Mouse (Mus musculus): ENCODE measurements at regions not wholly inside any gene's neighbourhood (a gene's known extent, or its start where the extent isn't known, plus 50 kb on each side); places are given as distances from the start of the nearest gene placed in this dataset.
A peak's percentile ranks its signal among the peaks of the same experiment; 100 is the strongest.

DNA sequence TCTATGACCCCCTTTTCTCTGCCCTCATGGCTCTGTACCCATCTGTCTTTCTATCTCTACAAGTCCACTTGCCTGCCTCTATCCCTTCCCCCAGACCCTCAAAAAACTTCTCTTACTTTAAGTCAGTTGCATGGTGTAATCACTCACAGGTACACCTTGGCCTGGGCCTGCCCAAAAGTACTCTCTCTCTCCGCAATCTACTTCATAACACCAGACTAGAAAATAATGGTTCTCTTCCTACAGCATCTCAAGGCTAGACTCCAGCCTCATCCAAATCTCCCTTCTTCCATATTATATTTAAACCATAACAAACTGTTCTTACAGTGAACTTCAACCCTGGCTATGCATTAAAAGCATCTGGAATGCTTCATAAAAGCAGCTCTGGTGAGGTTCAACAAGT is 254.2 kb downstream of the Rps29 start:
- Histone ChIP-seq H3K4me2 (replicated peaks; ENCODE audit: low read depth) (no peak overlapping the region), H3K4me3 (ENCODE audit: low read depth, low read length) (no peak overlapping the region), H3K4me1 (replicated peaks; ENCODE audit: control insufficient read depth, insufficient read depth, low read length) (no peaks in the 10 kb centered on the region), H3K27ac (ENCODE audit: low read depth, low read length) (no peak overlapping the region), H3K27me3 (replicated peaks; ENCODE audit: control insufficient read depth, insufficient read depth, low read length) (no peaks in the 10 kb centered on the region), H3K9me3 (ENCODE audit: control insufficient read depth) (no peaks in the 10 kb centered on the region), H3K36me3 (ENCODE audit: control insufficient read depth, insufficient read depth) (no peaks in the 10 kb centered on the region), H3K9ac (ENCODE audit: low read depth, low read length) (no peak overlapping the region)
- TF ChIP-seq CTCF (IDR thresholded peaks at IDR 0.05; ENCODE audit: low read depth), result no peak
- WGBS, result 94% methylated on average over 1 of the region's 1 CpGs
- ATAC-seq, result no peak

DNA sequence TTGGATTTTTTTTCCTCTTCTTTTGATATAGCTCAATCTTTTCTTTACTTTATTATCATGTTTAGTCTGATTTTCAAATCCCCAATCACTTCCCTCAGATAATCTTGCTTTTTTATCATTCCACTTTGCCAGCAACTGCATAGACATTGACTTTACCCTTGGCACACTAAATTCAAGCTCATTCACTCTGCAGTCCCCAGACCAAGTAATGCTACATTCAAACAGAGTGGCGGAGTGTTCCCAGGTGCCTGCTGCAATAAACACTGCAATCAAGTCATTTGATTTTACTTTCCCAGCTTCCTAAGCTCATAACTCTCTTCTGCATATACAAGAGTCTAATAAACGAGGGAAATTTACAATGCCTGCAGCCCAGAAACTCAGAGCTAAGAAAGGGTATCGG is 269.8 kb downstream of the Rps29 start:
- WGBS, result 44% methylated on average over 3 of the region's 3 CpGs
- no peak for TF ChIP-seq CTCF (IDR thresholded peaks at IDR 0.05; ENCODE audit: low read depth)

GRCm38 (mm10) chr12:68882503-68882902 is 276.5 kb downstream of the Rps29 start:
- ATAC-seq, result no peak
- Histone ChIP-seq H3K27me3 (replicated peaks; ENCODE audit: control insufficient read depth, insufficient read depth, low read length) (no peaks in the 10 kb centered on the region), H3K9me3 (ENCODE audit: control insufficient read depth) (no peaks in the 10 kb centered on the region), H3K4me3 (ENCODE audit: low read depth, low read length) (no peak overlapping the region), H3K36me3 (ENCODE audit: control insufficient read depth, insufficient read depth) (no peaks in the 10 kb centered on the region), H3K4me2 (replicated peaks; ENCODE audit: low read depth) (no peak overlapping the region), H3K27ac (ENCODE audit: low read depth, low read length) (no peak overlapping the region), H3K4me1 (replicated peaks; ENCODE audit: control insufficient read depth, insufficient read depth, low read length) (no peaks in the 10 kb centered on the region), H3K9ac (ENCODE audit: low read depth, low read length) (no peak overlapping the region)
- 68% methylated on average over 6 of the region's 6 CpGs for WGBS
- no peak for TF ChIP-seq CTCF (IDR thresholded peaks at IDR 0.05; ENCODE audit: low read depth)

More for the DNA sequence above, 269.8 kb downstream of the Rps29 start:
- H3K27me3 ChIP-seq (replicated peaks; ENCODE audit: control insufficient read depth, insufficient read depth, low read length), result no peaks in the 10 kb centered on the region
- H3K36me3 ChIP-seq (ENCODE audit: control insufficient read depth, insufficient read depth), result no peaks in the 10 kb centered on the region
- no peaks in the 10 kb centered on the region for H3K9me3 ChIP-seq (ENCODE audit: control insufficient read depth)
- H3K4me2 ChIP-seq (replicated peaks; ENCODE audit: low read depth), result no peak overlapping the region
- H3K4me1 ChIP-seq (replicated peaks; ENCODE audit: control insufficient read depth, insufficient read depth, low read length), result no peaks in the 10 kb centered on the region
- no peak overlapping the region for H3K27ac ChIP-seq (ENCODE audit: low read depth, low read length)
- H3K4me3 ChIP-seq (ENCODE audit: low read depth, low read length), result no peak overlapping the region
- ATAC-seq, result no peak
- H3K9ac ChIP-seq (ENCODE audit: low read depth, low read length), result no peak overlapping the region

DNA sequence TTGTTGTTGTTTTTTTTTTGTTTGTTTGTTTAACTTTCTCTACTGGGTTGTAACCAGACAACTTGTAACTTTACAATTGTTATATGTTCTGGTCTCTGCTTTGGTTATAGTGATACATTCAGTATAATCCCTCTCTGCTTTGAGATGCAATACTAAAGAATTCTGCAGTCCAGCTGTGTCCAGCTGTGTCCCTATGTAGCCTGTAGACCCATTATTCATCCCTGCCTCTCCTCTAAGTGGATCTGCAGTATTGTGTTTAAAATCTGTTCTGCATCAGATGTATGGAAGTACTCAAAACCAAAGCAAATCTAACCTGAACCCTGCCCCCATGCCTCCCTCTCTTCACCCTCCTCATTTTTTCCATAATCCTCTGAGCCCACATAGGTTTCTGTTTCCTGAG is 279.6 kb downstream of the Rps29 start:
- no peak overlapping the region for H3K9ac ChIP-seq (ENCODE audit: low read depth, low read length)
- no peak for TF ChIP-seq CTCF (IDR thresholded peaks at IDR 0.05; ENCODE audit: low read depth)
- H3K36me3 ChIP-seq (ENCODE audit: control insufficient read depth, insufficient read depth), result no peaks in the 10 kb centered on the region
- H3K4me2 ChIP-seq (replicated peaks; ENCODE audit: low read depth), result no peak overlapping the region
- H3K4me1 ChIP-seq (replicated peaks; ENCODE audit: control insufficient read depth, insufficient read depth, low read length), result no peaks in the 10 kb centered on the region
- no peak overlapping the region for H3K27ac ChIP-seq (ENCODE audit: low read depth, low read length)
- no peaks in the 10 kb centered on the region for H3K27me3 ChIP-seq (replicated peaks; ENCODE audit: control insufficient read depth, insufficient read depth, low read length)
- no peaks in the 10 kb centered on the region for H3K9me3 ChIP-seq (ENCODE audit: control insufficient read depth)
- no peak for ATAC-seq
- no peak overlapping the region for H3K4me3 ChIP-seq (ENCODE audit: low read depth, low read length)

- Histone ChIP-seq H3K4me2 (replicated peaks; ENCODE audit: low read depth) (no peak overlapping the region), H3K4me1 (replicated peaks; ENCODE audit: control insufficient read depth, insufficient read depth, low read length) (no peaks in the 10 kb centered on the region), H3K9ac (ENCODE audit: low read depth, low read length) (no peak overlapping the region), H3K36me3 (ENCODE audit: control insufficient read depth, insufficient read depth) (no peaks in the 10 kb centered on the region), H3K9me3 (ENCODE audit: control insufficient read depth) (no peaks in the 10 kb centered on the region), H3K27ac (ENCODE audit: low read depth, low read length) (no peak overlapping the region), H3K4me3 (ENCODE audit: low read depth, low read length) (no peak overlapping the region), H3K27me3 (replicated peaks; ENCODE audit: control insufficient read depth, insufficient read depth, low read length) (no peaks in the 10 kb centered on the region)
- 88% methylated on average over 4 of the region's 4 CpGs for WGBS
- no peak for TF ChIP-seq CTCF (IDR thresholded peaks at IDR 0.05; ENCODE audit: low read depth)
- no peak for ATAC-seq
Measured at GRCm38 (mm10) chr12:68871259-68871658, 287.7 kb downstream of the Rps29 start.

DNA sequence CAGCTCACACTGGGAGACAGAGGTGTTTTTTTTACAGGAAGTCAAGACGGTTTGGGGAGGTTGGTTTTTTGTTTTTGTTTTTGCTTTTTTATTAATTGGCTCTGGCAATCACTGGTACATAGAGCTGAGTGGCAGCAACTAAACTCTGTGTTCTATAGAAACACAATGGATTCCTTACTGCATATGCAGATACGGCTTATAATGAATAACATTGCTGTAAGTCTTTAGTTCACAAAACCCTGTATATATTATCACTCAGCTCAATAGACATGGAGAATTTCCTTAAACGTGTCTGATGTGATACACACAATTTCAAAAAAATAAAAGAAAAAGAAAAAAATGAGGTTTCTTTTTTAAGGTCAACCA is 296.0 kb downstream of the Rps29 start:
- TF ChIP-seq CTCF (IDR thresholded peaks at IDR 0.05; ENCODE audit: low read depth), result no peak
- 78% methylated on average over 3 of the region's 3 CpGs for WGBS
- Histone ChIP-seq H3K27me3 (replicated peaks; ENCODE audit: control insufficient read depth, insufficient read depth, low read length) (no peaks in the 10 kb centered on the region), H3K9me3 (ENCODE audit: control insufficient read depth) (no peaks in the 10 kb centered on the region), H3K9ac (ENCODE audit: low read depth, low read length) (no peak overlapping the region), H3K4me2 (replicated peaks; ENCODE audit: low read depth) (no peak overlapping the region), H3K27ac (ENCODE audit: low read depth, low read length) (no peak overlapping the region), H3K4me1 (replicated peaks; ENCODE audit: control insufficient read depth, insufficient read depth, low read length) (no peaks in the 10 kb centered on the region), H3K4me3 (ENCODE audit: low read depth, low read length) (no peak overlapping the region), H3K36me3 (ENCODE audit: control insufficient read depth, insufficient read depth) (no peaks in the 10 kb centered on the region)
- no peak for ATAC-seq

DNA sequence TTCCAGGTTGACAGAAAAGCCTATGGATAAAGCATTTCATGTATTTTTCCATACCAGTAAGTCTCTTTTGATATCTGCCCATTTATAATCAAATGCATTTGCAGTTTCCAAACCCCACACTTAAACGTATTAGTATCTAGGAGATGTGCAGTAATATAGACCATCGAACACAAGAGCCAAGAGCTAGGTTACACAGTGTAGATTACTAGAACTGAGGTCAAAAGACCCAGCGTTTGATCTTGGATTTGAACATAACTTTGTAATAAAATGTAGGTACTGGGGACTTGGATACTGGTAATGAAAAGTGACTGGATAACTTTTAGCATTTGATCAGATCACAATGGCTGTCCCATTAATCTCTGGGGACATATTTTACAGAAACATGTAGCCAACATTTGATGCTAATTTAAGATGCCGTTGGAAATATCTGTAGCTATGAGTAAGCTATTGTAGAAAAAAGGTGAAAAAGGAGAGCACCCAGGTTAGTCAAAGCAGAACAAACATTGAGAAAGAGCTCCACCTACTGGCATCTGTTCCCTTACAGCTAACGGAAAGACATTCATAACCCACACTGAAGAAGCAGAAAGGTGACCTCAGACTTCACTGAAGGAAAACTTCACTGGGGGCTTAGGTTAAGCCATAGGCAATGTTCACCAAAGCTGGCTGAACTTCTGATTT is 296.5 kb downstream of the Rps29 start:
- peak; percentile 72 for TF ChIP-seq CTCF (IDR thresholded peaks at IDR 0.05; ENCODE audit: low read depth)
- Histone ChIP-seq H3K4me1 (replicated peaks; ENCODE audit: control insufficient read depth, insufficient read depth, low read length) (no peaks in the 10 kb centered on the region), H3K27ac (ENCODE audit: low read depth, low read length) (no peak overlapping the region), H3K9ac (ENCODE audit: low read depth, low read length) (no peak overlapping the region), H3K4me2 (replicated peaks; ENCODE audit: low read depth) (no peak overlapping the region), H3K4me3 (ENCODE audit: low read depth, low read length) (no peak overlapping the region), H3K36me3 (ENCODE audit: control insufficient read depth, insufficient read depth) (no peaks in the 10 kb centered on the region), H3K9me3 (ENCODE audit: control insufficient read depth) (no peaks in the 10 kb centered on the region), H3K27me3 (replicated peaks; ENCODE audit: control insufficient read depth, insufficient read depth, low read length) (no peaks in the 10 kb centered on the region)
- no peak for ATAC-seq
- 50% methylated on average over 5 of the region's 5 CpGs for WGBS

Measured in intestine, postnatal 0 days (tissue).